ENCODE assay signal across 10 mouse cellular contexts in the genomic region with DNA sequence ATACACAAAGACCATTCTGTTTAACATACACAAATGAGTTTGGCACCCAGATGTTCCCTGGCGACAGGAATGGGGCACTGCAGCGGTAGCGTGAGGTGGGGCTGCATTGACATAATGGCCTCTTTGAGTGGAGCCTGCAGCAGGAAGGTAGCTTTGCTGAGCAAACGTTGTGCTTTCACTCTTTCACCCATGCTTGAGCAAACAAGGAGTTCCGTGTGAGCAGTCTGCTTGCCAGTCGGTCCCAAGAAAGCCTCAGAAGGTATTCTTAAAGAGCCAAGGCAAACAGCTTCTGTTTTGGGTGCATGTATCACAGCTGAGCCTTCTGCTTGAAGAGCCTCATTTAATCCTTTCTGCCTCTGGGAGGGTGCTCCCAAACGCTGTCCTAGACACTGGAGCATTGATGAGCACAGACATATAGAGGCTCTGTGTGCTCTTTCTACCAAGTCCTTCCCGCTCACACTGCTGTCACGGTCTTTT.
DNase-seq lines count a peak whose midpoint lies in the region; ATAC-seq and TF ChIP-seq lines count a peak whose summit lies in the region.
"Had no signal": no experiment of that assay in that cellular context is flagged by ENCODE, and none has a peak within 500 bp of the region (broad histone marks: within the 10 kb centered on the region; RNA-seq: fewer than 3 reads in every experiment).

No protein-coding gene starts in this region.

- DNase-seq in kidney, adult 2 months = peak; percentile 25
- no peak for DNase-seq in kidney, adult 18-20 months
- peak; percentile 61 for DNase-seq in embryo, embryonic 11 days
- DNase-seq in cerebellum, adult 8-10 months = no peak
- DNase-seq in adrenal gland, adult 18-20 months (ENCODE audit: low spot score in 2 of 2) = no peak
- DNase-seq in liver, embryonic 11.5 days (ENCODE audit: low spot score) = no peak

- H3K27ac ChIP-seq in kidney, adult 2 months (ENCODE audit: insufficient read depth, low read depth, low read length) = no peak overlapping the region
- H3K27ac ChIP-seq in kidney, embryonic 14.5 days (ENCODE audit: low read depth, low read length) = no peak overlapping the region
- peak overlapping the region; percentile 25; the same call in 1 of the 2 replicates for H3K27ac ChIP-seq in midbrain, embryonic 13.5 days
- no peak overlapping the region for H3K27ac ChIP-seq in liver, embryonic 11.5 days (ENCODE audit: low read depth, low read length)
- H3K27ac ChIP-seq: heart, embryonic 15.5 days had no signal

- H3K9ac ChIP-seq in kidney, embryonic 14.5 days (ENCODE audit: low read depth, low read length) = no peak overlapping the region
- no peak overlapping the region for H3K9ac ChIP-seq in midbrain, embryonic 13.5 days (replicated peaks)
- no peak overlapping the region for H3K9ac ChIP-seq in liver, embryonic 11.5 days (ENCODE audit: low read depth, low read length)
- H3K9ac ChIP-seq: heart, embryonic 15.5 days had no signal

- TF ChIP-seq CTCF in kidney, adult 2 months (conservative IDR thresholded peaks at IDR 0.05; ENCODE audit: insufficient read depth, insufficient read length, low read depth, low read length) = peak; percentile 40; the same call in 1 of the 2 replicates

- H3K4me2 ChIP-seq in kidney, embryonic 14.5 days (replicated peaks; ENCODE audit: low read depth, low read length) = no peak overlapping the region
- no peak overlapping the region for H3K4me2 ChIP-seq in midbrain, embryonic 13.5 days (replicated peaks)
- no peak overlapping the region for H3K4me2 ChIP-seq in liver, embryonic 11.5 days
- H3K4me2 ChIP-seq: heart, embryonic 15.5 days had no signal

- H3K27me3 ChIP-seq in kidney, adult 2 months (replicated peaks; ENCODE audit: control insufficient read depth, insufficient read depth, low read length) = no peaks in the 10 kb centered on the region
- no peaks in the 10 kb centered on the region for H3K27me3 ChIP-seq in kidney, embryonic 14.5 days (ENCODE audit: control insufficient read depth, insufficient read depth, low read length)
- H3K27me3 ChIP-seq in midbrain, embryonic 13.5 days = no peaks in the 10 kb centered on the region
- no peaks in the 10 kb centered on the region for H3K27me3 ChIP-seq in liver, embryonic 11.5 days (replicated peaks; ENCODE audit: control insufficient read depth, insufficient read depth, low read length)
- H3K27me3 ChIP-seq: CH12.LX; heart, embryonic 15.5 days had no signal

- 53% methylated on average over 9 of the region's 9 CpGs for WGBS in kidney, adult 2 months
- 54% methylated on average over 9 of the region's 9 CpGs for WGBS in kidney, embryonic 14.5 days
- WGBS in midbrain, embryonic 13.5 days = 41% methylated on average over 9 of the region's 9 CpGs
- WGBS in liver, embryonic 11.5 days = 63% methylated on average over 9 of the region's 9 CpGs

- H3K36me3 ChIP-seq in kidney, adult 2 months (ENCODE audit: control insufficient read depth, insufficient read depth, low read length) = no peaks in the 10 kb centered on the region
- H3K36me3 ChIP-seq in kidney, embryonic 14.5 days (ENCODE audit: control insufficient read depth, insufficient read depth, low read length) = no peaks in the 10 kb centered on the region
- H3K36me3 ChIP-seq in midbrain, embryonic 13.5 days = no peaks in the 10 kb centered on the region
- no peaks in the 10 kb centered on the region for H3K36me3 ChIP-seq in liver, embryonic 11.5 days (ENCODE audit: control insufficient read depth, insufficient read depth, low read length)
- H3K36me3 ChIP-seq: heart, embryonic 15.5 days had no signal

- 0 out of 2 replicates have a peak, but pooled peaks cover 2% of the 10 kb centered on the region for H3K9me3 ChIP-seq in kidney, embryonic 14.5 days (ENCODE audit: control insufficient read depth, low read length)
- no peaks in the 10 kb centered on the region for H3K9me3 ChIP-seq in midbrain, embryonic 13.5 days
- H3K9me3 ChIP-seq in liver, embryonic 11.5 days (ENCODE audit: control insufficient read depth, low read length) = no peaks in the 10 kb centered on the region
- H3K9me3 ChIP-seq: heart, embryonic 15.5 days had no signal

- no peaks in the 10 kb centered on the region for H3K4me1 ChIP-seq in kidney, adult 2 months (ENCODE audit: control insufficient read depth, insufficient read depth, low read length)
- H3K4me1 ChIP-seq in kidney, embryonic 14.5 days (ENCODE audit: control insufficient read depth, insufficient read depth, low read length) = no peaks in the 10 kb centered on the region
- peaks cover 9% of the 10 kb centered on the region; the same call in 1 of the 2 replicates for H3K4me1 ChIP-seq in midbrain, embryonic 13.5 days (replicated peaks)
- H3K4me1 ChIP-seq in liver, embryonic 11.5 days (replicated peaks; ENCODE audit: control insufficient read depth, insufficient read depth, low read length) = no peaks in the 10 kb centered on the region; the same call in 1 of the 2 replicates
- H3K4me1 ChIP-seq: heart, embryonic 15.5 days had no signal

- ATAC-seq in kidney, embryonic 14.5 days (ENCODE audit: low FRiP score, low TSS enrichment) = peak; percentile 35; the same call in 1 of the 2 replicates
- no peak for ATAC-seq in midbrain, embryonic 13.5 days
- no peak for ATAC-seq in liver, embryonic 11.5 days (replicated peaks; ENCODE audit: low FRiP score)

- no peak overlapping the region for H3K4me3 ChIP-seq in kidney, adult 2 months (ENCODE audit: insufficient read depth, low read depth, low read length)
- no peak overlapping the region for H3K4me3 ChIP-seq in kidney, embryonic 14.5 days (ENCODE audit: low read length)
- no peak overlapping the region for H3K4me3 ChIP-seq in midbrain, embryonic 13.5 days (replicated peaks)
- H3K4me3 ChIP-seq in liver, embryonic 11.5 days (ENCODE audit: low read depth, low read length) = no peak overlapping the region
- H3K4me3 ChIP-seq: heart, embryonic 15.5 days had no signal

- TF ChIP-seq POLR2A in kidney, adult 2 months (IDR thresholded peaks at IDR 0.05; ENCODE audit: low read depth, low read length) = no peak

Comparison
In these comparisons a context has a peak if more than half of its experiments do, and no peak if none do; other contexts are left out.
1. DNase-seq: peak in kidney, adult 2 months (single experiment) and embryo, embryonic 11 days (single experiment); none in kidney, adult 18-20 months (single experiment), cerebellum, adult 8-10 months (single experiment), adrenal gland, adult 18-20 months (0 of 2) and liver, embryonic 11.5 days (single experiment).